Mouse (Mus musculus) monocyte, adult 5-6 weeks (primary cell): ENCODE results near the gene Dmc1. TPM values are rescaled to one million over a fixed set of nuclear protein-coding genes. Genes with fewer than 3 reads are reported as not detected.
A peak's percentile ranks its signal among the peaks of the same experiment; 100 is the strongest.

Experiments
- ATAC-seq: fragments of 153-309, 156-312 bp; replicated peaks from 2 replicates; pipeline ENCODE4 v1.8.0; 2017; ENCODE audit warnings: mild to moderate bottlenecking; ENCODE audit not compliant: low TSS enrichment, insufficient number of reproducible peaks, severe bottlenecking, poor library complexity, low FRiP score
- total RNA-seq: library from RNA; stranded (forward); fragments of 200-1000, 200-491, 200-594 nt; gene quantifications from 3 replicates; pipeline ENCODE4 v1.2.3, GENCODE M21; 2017

Dmc1 gene
- total RNA-seq, 1 experiment from 2014 or later: not detected

DNA sequence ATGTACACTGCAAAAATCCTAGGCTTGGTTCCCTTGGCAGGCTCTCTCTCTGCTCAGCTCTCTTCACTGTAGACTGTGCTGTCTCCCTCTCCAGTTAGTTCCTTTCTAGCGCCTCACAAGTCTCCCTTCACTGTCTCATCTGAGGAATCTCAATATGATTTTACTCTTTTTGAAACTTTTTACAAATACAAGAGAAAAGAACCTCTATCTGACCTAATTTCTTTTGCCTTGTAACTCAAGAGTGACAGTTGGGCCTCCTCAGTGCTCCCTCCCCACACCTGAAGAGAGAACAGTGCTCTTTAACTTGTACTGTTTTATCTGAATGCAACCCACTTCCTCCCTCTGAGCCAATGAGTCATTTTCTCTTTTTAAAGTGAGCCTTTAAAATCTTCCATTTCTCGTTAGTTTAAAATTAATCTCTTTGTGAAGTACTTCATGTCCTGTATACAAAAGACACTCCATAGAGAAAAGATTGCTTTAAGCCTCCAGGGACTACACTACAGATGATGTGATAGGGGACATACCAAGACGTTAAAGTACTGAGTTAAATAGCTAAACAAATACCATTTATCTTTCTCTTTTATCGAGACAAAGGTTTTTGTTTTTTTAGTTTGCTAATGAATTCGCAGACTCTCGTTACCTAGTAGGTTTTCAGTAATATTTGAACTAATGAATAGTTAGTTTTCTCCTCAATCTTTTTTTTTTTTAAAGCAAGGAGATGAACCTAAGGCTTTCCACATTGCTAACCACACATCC is 27.1 kb downstream of the Dmc1 start:
- ATAC-seq: no peak

DNA sequence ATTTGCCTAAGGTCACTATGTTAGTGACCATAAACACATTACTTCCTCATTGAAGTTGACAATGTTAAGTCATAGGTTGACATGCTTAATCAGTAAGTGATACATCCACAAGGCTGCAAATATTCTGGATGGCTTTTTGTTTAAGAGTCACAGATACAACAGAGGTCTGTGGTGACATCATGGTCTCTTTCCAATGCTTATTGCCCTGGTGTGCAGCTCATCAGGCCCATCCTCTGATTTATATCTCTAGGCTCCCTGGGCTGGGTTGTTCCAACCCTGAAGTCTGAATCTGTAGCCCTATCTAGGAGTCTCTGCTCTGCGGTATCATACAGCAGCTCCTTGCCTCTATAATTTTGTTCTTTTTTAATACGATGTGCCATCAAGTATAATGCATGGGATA is 28.0 kb downstream of the Dmc1 start:
- no peak for ATAC-seq

DNA sequence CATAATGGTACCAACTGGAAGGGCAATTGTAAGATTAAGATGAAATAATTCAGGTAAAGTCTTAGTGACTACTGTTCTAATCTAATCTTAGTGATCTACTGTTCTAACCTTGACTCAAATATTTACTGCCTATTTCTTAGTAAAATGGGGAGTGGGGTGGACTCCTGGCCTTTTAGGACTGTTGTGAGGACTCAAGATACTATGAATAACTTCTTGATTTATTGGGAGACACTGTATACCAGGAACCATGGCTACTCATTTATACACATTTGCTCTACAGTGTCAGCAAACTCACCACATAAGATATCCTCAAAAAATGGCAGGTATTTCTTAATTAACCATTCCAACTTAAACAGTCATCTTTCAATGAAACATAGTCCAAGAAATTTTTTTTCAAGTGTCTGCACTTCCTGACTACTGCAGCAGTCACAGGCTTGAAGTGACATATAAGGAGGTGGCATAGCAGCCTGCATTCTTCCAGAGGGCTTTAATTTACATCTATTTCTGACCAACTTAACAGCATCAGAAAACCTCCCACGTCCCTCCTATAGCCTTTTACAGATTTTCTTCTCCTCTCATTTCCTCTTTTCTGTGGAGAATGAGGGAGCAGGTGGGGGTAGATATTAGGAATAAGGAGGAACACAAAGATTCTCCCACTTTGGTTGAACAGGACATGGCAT is 29.2 kb downstream of the Dmc1 start:
- no peak for ATAC-seq

DNA sequence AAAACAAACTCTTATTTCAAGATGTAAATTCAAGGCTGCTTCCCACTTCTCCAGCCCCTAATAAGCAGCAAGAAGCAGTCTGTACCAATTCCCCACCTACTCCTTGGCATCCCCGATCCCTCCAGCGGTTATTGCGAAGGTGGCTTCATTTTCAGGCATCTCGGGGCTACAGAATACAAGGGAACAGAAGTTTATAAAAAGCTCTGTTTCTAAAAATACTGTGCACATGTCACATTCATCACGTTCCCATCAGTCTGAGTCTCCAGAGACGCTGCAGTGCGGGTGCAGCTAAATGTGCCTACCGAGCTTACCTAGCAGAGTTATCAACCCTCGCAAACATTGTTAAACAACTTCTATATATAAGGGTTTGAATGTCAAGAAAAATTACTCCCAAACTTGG is 42.5 kb downstream of the Dmc1 start:
- no peak for ATAC-seq

DNA sequence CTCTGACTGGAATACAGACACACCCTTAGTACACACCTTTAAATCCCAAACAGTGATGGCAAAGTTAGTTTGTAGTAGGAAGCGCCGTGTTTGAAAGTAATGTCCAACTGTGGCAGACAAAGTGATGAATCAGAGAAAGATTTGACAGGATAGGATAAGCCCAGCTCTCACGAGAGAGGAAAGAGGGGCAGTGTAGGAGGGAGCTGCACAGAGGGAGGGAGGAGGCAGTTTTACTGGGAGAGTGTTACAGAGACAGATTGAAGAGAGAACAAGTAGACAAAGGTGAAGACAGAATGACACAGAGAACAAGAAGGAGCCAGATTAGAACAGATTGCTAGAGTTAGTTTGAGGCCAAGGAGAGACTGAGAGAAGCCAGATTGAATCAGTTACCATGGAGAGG is 45.3 kb downstream of the Dmc1 start:
- ATAC-seq: no peak

DNA sequence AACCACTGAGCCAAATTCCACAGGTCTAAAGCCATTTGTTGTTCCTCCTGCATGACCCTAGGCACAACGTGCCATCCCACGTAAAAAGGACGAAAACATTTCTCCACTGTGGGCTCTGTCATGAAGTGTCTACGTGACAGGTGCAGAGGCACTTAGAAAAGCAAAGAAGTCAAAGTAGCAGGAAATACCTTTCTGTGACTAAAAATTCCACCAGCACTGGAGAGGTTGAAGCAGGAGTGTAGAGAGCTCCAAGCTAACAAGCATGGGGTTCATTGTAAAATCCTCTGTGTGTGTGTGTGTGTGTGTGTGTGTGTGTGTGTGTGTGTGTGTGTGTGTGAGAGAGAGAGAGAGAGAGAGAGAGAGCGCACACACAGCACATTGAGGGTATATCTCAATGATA is 52.3 kb downstream of the Dmc1 start:
- no peak for ATAC-seq

DNA sequence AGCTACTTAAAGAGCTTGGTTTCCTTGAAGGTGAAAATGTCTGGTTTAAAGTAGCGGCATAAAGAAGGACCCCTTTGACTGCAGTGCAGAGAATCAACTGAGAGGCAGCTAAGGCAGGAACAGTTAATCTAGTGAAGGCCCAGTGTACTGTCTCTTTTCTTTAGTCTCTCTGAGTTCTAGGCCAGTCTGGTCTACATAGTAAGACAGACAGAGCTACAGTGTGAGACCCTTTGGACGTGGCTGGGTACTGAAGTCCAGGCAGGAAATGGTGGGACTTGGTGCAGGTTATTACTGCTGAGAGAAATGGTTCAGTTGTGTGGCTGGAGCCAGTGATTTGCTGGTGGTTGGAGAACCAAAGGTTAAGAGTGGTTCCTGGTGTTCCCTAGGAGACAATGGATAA is 56.7 kb downstream of the Dmc1 start:
- no peak for ATAC-seq

DNA sequence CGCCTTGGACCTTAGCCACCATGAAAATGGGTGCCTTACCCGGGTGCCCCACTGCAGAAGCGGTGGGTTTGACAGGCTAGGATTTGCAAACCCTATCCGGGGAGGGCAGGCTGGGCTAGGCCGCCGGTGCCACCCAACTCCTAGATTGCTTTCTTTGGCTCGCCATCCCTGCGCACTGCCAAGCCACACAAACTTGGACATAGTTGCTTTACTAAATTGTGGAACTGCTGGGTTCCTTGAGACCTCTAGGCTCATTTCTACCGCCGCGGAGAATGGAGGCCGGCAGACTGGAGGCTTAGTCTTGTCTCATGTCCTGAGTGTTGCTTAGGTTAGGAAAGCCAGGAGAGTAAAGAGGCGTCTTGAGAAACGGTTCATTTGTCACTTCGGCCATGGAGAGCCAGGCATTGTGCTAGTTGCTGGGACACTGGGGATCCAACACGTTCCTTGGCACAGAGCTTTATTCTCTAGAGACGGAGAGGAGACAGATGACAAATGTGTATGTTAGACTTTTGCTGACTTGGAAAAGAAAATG is 57.6 kb downstream of the Dmc1 start:
- 0 out of 2 replicates have a peak, but pooled peaks have one; percentile 3 for ATAC-seq

DNA sequence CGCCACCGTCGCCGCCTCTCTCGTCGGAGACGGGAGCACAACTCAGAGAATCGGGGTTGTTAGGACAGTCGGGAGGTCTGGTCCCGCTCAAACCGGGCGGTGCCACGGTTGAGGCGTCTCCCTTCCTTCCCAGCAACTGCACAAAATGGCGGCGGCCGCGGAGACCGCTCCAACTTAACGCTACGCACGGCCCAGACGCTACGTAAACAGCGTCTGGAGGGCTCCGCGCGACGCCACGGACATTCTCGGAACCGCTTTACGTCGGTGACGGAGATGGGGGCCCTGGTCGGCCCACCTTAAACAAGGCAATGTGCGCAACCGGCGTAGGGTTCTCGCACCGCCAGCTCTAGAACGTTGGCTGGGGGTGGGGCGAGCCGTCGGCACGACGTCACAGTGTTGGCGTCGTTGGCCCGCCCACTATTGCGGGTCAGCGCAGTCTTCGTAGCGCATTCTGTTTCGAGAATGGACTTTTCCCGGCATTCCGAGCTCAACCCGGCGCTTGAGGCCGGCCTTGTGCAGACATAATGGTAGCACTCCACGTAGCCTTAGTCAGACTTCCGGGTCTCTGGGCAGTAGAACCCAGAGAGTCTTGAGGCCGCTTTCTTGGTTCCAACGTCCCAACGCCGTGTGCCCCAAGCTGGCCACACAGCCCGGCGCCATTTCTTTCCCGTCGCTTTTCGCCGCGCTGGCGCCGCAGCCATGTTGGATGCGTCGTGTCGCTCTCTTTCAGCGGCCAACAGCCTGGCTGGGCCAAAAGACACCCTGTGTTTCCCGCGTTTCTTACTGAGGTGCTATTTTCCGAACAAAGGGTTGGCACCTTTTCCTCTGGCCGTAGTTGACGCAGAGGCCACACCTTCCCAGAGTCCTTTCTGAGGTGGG is 58.3 kb downstream of the Dmc1 start, which contains the start of gene Ddx17:
Gene Ddx17, minus strand, starts transcription at position 332 of the 879 bp plus-strand sequence.
- ATAC-seq: peak; percentile 95

DNA sequence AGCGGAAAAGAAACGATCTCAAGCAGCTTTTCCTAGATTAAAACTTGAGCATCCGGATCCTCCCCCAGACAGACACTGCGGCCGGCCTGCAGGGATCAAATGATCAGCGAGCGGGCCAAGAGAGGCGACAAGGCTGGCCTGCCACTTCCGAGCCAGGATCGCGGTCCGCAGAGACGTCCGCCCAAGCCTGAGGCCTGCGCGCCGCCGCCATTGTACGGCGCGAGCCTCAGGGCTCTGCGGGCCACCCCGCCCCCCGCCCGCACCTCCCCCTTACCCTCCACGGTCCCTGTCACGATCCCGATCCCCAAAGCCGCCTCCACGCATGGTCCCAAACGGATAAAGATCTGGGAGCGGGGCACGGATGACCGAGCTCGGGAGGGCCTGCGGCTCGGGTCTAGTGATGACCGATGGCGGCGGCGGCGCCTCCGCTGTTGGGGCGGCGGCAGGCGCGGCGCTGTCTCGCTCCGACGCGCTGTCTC is 58.9 kb downstream of the Dmc1 start:
- ATAC-seq: peak; percentile 24

DNA sequence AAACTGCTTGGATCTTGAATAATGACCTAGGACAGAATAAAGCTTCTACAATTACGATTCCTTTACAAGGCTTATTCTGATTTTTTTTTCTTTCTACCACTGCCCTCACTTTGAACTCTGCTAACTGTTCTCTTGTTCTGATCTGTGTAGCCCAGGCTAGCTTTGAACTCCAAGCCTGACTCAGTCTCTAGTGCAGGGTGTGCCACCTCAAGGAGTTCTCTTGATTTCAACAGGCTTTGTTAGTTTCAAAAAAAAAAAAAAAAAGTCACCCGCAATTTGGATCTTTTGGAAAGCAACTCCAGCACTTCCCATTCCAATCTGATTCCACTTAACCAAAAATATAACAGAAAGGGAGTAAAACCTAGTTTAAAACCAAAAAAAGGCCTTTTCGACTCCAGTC is 59.4 kb downstream of the Dmc1 start:
- no peak for ATAC-seq

DNA sequence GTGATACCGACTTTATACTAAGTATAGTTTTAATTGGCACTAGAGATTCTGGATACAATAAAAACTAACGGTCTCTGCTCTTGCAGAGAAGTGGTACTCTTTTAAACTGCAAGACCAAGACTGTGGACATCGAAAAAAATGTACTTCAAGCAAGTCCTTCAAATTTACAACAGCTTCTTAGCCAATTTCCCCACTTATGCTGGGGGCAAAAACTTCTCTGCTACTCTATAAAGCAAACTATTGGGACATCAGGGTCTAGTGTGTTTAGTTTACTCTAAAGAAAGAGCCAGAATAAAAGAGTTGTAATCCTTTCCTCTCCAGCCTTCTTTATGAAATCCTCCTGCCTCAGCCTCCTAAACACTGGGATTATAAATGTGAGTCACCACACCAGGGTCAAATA is 60.9 kb downstream of the Dmc1 start:
- no peak for ATAC-seq

DNA sequence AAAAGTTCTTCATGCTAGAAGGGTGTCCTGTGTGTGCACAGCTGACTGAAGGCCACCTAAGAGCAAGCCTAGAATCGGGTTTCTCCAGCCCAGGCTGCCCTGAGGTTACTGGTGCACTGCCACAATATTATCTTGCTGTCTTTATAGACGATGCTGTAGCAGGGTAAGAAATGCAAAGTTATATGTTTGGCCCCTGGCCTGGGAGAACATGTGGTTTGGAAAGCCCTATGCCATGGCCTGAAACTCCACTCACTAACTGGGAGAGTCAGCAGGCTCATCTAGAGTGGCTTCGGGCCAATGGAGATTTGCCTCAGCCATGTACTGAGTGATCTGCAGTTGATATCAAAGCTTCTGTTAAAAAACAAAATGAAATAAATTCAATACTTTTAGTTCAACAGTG is 71.1 kb downstream of the Dmc1 start:
- ATAC-seq: no peak

DNA sequence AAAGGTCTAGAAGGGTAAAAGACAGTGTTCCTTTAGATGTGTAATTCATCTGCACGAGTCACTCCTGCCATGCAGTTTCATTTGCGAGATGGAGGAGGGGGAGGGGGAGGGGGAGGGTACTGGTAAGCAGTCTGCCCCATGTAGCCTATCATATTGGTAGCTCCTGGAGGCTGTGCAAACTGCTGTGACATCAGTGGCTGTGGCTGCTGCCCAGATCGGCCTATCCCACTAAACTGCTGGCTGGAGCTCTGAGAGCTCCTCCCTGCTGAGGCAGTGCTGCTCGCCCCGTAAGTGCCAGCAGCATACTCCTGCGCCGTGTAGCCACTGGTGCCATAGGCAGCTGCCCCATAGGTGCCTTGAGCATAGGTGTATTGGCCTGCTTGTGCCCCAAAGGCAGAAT is 75.0 kb downstream of the Dmc1 start:
- ATAC-seq: no peak

DNA sequence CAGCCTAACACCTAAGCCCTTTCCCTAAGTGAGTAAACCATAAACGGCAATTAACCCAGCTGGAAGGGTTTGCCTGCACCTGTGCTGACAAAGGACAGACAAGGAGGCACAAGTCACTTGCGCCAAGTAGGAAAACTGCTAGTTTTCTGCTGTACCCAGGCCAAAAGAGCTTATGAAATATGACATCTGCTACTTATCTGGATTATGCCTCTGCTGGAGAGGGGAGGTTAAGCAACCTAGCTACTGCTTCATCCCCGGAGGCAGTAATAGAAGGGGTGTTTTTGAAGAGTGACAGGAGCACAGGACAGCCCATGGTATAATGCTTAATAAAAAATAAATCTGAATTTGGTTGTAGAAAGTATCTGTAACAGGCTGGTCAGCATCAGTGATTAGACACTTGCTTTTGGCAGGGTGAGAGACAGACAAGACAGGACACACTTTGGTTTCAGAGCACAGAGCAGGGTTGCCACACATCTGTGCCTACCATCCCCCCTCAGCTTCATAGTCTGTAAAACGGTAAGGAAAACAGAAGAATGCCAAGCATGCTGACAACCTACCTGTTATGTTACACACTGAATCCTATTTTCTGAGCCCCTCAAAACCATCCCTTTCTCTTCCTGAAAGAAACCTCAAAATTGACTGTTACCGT is 76.8 kb downstream of the Dmc1 start:
- no peak for ATAC-seq

DNA sequence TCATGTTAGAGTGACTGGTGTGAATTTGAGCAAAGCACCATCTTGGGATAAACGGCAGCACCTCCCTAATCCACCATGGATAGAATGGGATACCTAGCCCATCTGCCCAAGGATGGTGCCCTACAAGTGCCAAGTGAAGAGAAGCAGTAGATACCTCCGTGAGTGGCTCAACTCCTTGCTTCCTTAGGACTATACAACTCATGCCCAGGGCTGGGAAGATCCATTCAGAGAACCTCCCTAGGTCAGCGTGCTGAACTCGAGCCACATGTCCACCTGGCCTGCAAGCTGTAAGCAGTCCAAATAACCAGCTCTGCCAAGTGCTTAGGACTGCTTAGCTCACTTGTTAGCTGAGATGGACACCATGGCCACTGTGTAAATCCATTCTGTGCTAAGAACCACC is 77.7 kb downstream of the Dmc1 start:
- ATAC-seq: no peak

DNA sequence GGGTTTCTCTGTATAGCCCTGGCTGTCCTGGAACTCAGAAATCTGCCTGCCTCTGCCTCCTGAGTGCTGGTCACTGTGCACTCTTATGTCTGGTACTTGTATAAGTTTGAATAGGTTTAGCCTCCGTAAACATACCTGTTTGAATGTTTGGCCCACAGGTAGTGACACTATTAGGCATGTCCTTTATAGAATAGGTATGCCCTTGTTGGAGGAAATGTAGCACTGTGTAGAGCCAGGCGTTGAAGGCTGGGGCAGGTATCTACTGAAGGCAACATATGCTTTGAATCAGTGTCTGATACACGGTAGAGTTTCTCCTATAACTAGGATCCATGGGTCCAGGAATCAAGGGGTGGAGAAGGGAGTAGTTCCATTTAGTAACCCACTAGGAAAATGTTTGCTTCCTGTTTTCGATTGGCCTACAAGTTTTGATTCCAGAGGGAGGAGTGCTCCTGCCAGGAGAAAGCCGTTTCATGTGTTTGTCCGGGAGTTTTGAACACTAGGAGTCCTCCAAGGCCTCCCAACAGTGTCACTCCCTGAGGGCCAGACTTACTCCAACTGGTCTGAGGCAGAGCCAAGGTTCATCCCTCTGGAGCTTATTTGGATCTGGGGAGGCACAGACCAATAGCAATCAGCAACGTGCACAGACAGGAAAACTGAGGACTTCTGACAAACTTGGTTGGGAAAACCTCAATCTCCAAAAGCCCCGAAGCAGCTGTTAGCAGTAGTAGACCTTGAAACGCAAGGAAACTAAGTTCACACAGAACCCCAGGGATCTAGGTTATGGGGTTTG is 78.7 kb downstream of the Dmc1 start:
- no peak for ATAC-seq

DNA sequence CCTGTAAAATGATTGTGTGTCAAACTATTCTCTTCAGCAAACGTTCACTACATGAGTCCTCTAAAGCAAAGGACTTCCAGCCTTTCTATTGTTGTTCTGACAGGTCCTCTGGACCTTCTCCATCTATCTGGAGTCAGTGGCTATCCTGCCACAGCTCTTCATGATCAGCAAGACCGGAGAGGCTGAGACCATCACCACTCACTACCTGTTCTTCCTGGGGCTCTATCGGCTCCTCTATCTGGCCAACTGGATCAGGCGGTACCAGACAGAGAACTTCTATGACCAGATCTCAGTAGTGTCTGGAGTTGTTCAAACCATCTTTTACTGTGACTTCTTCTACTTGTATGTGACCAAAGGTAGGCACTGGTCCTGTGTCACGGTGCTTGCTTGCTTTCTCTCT is 79.3 kb downstream of the Dmc1 start:
- ATAC-seq: no peak
